Mouse (Mus musculus) erythroblast, adult 5-6 weeks (primary cell): ENCODE data around the gene Mtfp1. TPM values are rescaled to one million over a fixed set of nuclear protein-coding genes. Genes with fewer than 3 reads are reported as not detected.
A peak's percentile ranks its signal among the peaks of the same experiment; 100 is the strongest.
"Not testable (repeated sequence)": the region's sequence is repeated elsewhere in the genome, so short reads cannot be mapped to it uniquely, and the experiment has no call there.

ENCODE experiments used
- ATAC-seq: replicated peaks from 2 replicates; pipeline ENCODE4 v1.8.0; 2016; ENCODE audit warnings: moderate number of reproducible peaks, mild to moderate bottlenecking, moderate TSS enrichment, inconsistent platforms; ENCODE audit not compliant: poor library complexity, low FRiP score, severe bottlenecking
- total RNA-seq, 2 experiments: library from RNA; stranded (forward) in 1 of 2; stranded (reverse) in 1 of 2; fragments of 150-400 nt in 1 of 2; fragments of 200-764, 138-1000 nt in 1 of 2; gene quantifications; 2 replicates each; pipeline versions ENCODE4 v1.2.3 to v1.2.4; 2015 to 2017; ENCODE audit warnings: low replicate concordance in 2 of 2

The Mtfp1 gene
- total RNA-seq, 2 experiments from 2014 or later = 1.9 to 3.7 TPM

- ATAC-seq = peak; percentile 54
Observed at GRCm38 (mm10) chr11:4116458-4117141, 21.4 kb upstream of the Mtfp1 start.

- ATAC-seq = no peak
Observed at GRCm38 (mm10) chr11:4115407-4115806, 20.2 kb upstream of the Mtfp1 start.

- not testable (repeated sequence) for ATAC-seq
Observed at GRCm38 (mm10) chr11:4114541-4114940, 19.3 kb upstream of the Mtfp1 start.

- no peak for ATAC-seq
Observed at GRCm38 (mm10) chr11:4113970-4114369, 18.7 kb upstream of the Mtfp1 start.

GRCm38 (mm10) chr11:4113496-4113895 lies 18.3 kb upstream of the Mtfp1 start:
- no peak for ATAC-seq

- ATAC-seq = no peak
Observed at GRCm38 (mm10) chr11:4112861-4113260, 17.6 kb upstream of the Mtfp1 start.

GRCm38 (mm10) chr11:4112033-4112432 lies 16.8 kb upstream of the Mtfp1 start:
- no peak for ATAC-seq

GRCm38 (mm10) chr11:4108691-4109090 lies 13.4 kb upstream of the Mtfp1 start:
- no peak for ATAC-seq

- ATAC-seq = not testable (repeated sequence)
Observed at GRCm38 (mm10) chr11:4107901-4108300, 12.7 kb upstream of the Mtfp1 start.

GRCm38 (mm10) chr11:4105444-4105843 lies 10.2 kb upstream of the Mtfp1 start:
- ATAC-seq = no peak

GRCm38 (mm10) chr11:4104989-4105388 lies 9.7 kb upstream of the Mtfp1 start:
- ATAC-seq = no peak

- ATAC-seq = no peak
Observed at GRCm38 (mm10) chr11:4103522-4103921, 8.3 kb upstream of the Mtfp1 start.

- no peak for ATAC-seq
Observed at GRCm38 (mm10) chr11:4101851-4102250, 6.6 kb upstream of the Mtfp1 start.

GRCm38 (mm10) chr11:4099447-4099846 lies 4.2 kb upstream of the Mtfp1 start:
- ATAC-seq = no peak

GRCm38 (mm10) chr11:4098816-4099215 lies 3.6 kb upstream of the Mtfp1 start:
- ATAC-seq = no peak

GRCm38 (mm10) chr11:4098120-4098519 lies 2.9 kb upstream of the Mtfp1 start:
- ATAC-seq = no peak

- peak; percentile 12 for ATAC-seq
Observed at GRCm38 (mm10) chr11:4097091-4097621, 1.9 kb upstream of the Mtfp1 start.

GRCm38 (mm10) chr11:4096054-4096984 lies 1.1 kb upstream of the Mtfp1 start:
- peak; percentile 90 for ATAC-seq

- peak; percentile 49 for ATAC-seq
Observed at GRCm38 (mm10) chr11:4094378-4095170, 671 bp downstream of the Mtfp1 start.
